ENCODE assay signal across 8 mouse cellular contexts in genomic region chr5:142812976-142813721, GRCm38 (mm10). TPM values are rescaled to one million over a fixed set of nuclear protein-coding genes. Genes with fewer than 3 reads are reported as not detected.
DNase-seq lines count a peak whose midpoint lies in the region; ATAC-seq and TF ChIP-seq lines count a peak whose summit lies in the region.

No protein-coding gene starts in this region.

- peaks cover 39% of the 10 kb centered on the region for H3K4me1 ChIP-seq in megakaryocyte, embryonic 14.5 days
- H3K4me1 ChIP-seq in lung, embryonic 16.5 days (replicated peaks; ENCODE audit: control insufficient read depth, insufficient read depth, low read length) = peaks cover 34% of the 10 kb centered on the region
- peaks cover 16% of the 10 kb centered on the region for H3K4me1 ChIP-seq in small intestine, adult 2 months (ENCODE audit: control insufficient read depth, insufficient read depth, insufficient read length, low read length)

- 0 out of 2 replicates have a peak, but pooled peaks have one; percentile 12 for TF ChIP-seq POLR2A in small intestine, adult 2 months (IDR thresholded peaks at IDR 0.05; ENCODE audit: low read depth, low read length)

- ATAC-seq in megakaryocyte, adult 5-6 weeks (ENCODE audit: poor library complexity, severe bottlenecking) = no peak
- no peak for ATAC-seq in lung, embryonic 16.5 days (ENCODE audit: low read depth)
- ATAC-seq in frontal cortex, adult (ENCODE audit: low TSS enrichment) = no peak

- H3K9me3 ChIP-seq in megakaryocyte, embryonic 14.5 days = no peaks in the 10 kb centered on the region
- no peaks in the 10 kb centered on the region for H3K9me3 ChIP-seq in lung, embryonic 16.5 days (ENCODE audit: control insufficient read depth, low read length)

- peak overlapping the region; percentile 68 for H3K4me3 ChIP-seq in megakaryocyte, embryonic 14.5 days (replicated peaks)
- H3K4me3 ChIP-seq in lung, embryonic 16.5 days (ENCODE audit: low read length) = peak overlapping the region; percentile 93
- peak overlapping the region; percentile 98 for H3K4me3 ChIP-seq in small intestine, adult 2 months (ENCODE audit: low read depth, low read length)

- H3K9ac ChIP-seq in lung, embryonic 16.5 days (ENCODE audit: low read length) = peak overlapping the region; percentile 100

- H3K36me3 ChIP-seq in megakaryocyte, embryonic 14.5 days (replicated peaks; ENCODE audit: low read length) = no peaks in the 10 kb centered on the region
- peaks cover 2% of the 10 kb centered on the region; the same call in 1 of the 2 replicates for H3K36me3 ChIP-seq in lung, embryonic 16.5 days (ENCODE audit: control insufficient read depth, insufficient read depth, low read length)
- peaks cover 5% of the 10 kb centered on the region for H3K36me3 ChIP-seq in small intestine, adult 2 months (ENCODE audit: control insufficient read depth, insufficient read depth, low read length)

- peak overlapping the region; percentile 100 for H3K27ac ChIP-seq in lung, embryonic 16.5 days (ENCODE audit: low read length)
- peak overlapping the region; percentile 64 for H3K27ac ChIP-seq in small intestine, adult 2 months (ENCODE audit: insufficient read depth, low read depth, low read length)

- DNase-seq in embryo, embryonic 11 days = peak; percentile 65
- DNase-seq in heart, adult 9 months (ENCODE audit: low spot score in 2 of 2) = peak; percentile 69 to 80
- DNase-seq in kidney, adult 9 months = peak; percentile 61

- WGBS in lung, embryonic 16.5 days = 9% methylated on average over 18 of the region's 18 CpGs
- 12% methylated on average over 18 of the region's 18 CpGs for WGBS in small intestine, adult 2 months

- TF ChIP-seq CTCF in small intestine, adult 2 months (IDR thresholded peaks at IDR 0.05; ENCODE audit: extremely low read depth, insufficient read length, insufficient replicate concordance, low read depth, low read length) = no peak

- peak overlapping the region; percentile 59 for H3K4me2 ChIP-seq in lung, embryonic 16.5 days (ENCODE audit: low read depth, low read length)

- H3K27me3 ChIP-seq in megakaryocyte, embryonic 14.5 days (replicated peaks) = peaks cover 84% of the 10 kb centered on the region
- no peaks in the 10 kb centered on the region for H3K27me3 ChIP-seq in lung, embryonic 16.5 days (ENCODE audit: control insufficient read depth, insufficient read depth, low read depth, low read length)
- no peaks in the 10 kb centered on the region for H3K27me3 ChIP-seq in small intestine, adult 2 months (ENCODE audit: control insufficient read depth, insufficient read depth, low read length)

RNA-seq across cellular contexts. Expression of gene Tnrc18, which starts 4.3 kb away (rescaled TPM):
- 32.1 and 36.1 TPM in 2 replicates for polyA plus RNA-seq in megakaryocyte, embryonic 14.5 days (2012; ENCODE audit: insufficient read depth, low replicate concordance)
- total RNA-seq in megakaryocyte, adult 5-6 weeks (2015) = 28.2 and 38.6 TPM in 2 replicates
- total RNA-seq in megakaryocyte, adult 5-6 weeks (2017) = 20.0 and 20.4 TPM in 2 replicates
- polyA plus RNA-seq in lung, embryonic 16.5 days (2015; fragmentation: Nextera tagmentation; extraction: Ambion mirVana) = 17.3 and 18.2 TPM in 2 replicates
- 38.6 and 108 TPM in 2 replicates for polyA plus RNA-seq in small intestine, adult 2 months (2012; rRNA removed)
